Mouse (Mus musculus) small intestine, adult 2 months (tissue): ENCODE results near the gene Vsx1.

Experiments used
- CTCF ChIP-seq: fragments of 200-500 bp; IDR thresholded peaks from 2 replicates; pipeline ENCODE4 v1.5.1; 2012; ENCODE audit warnings: low read depth, mild to moderate bottlenecking, control low read depth, inconsistent platforms, low read length, moderate library complexity, mixed read lengths; ENCODE audit not compliant: insufficient replicate concordance, insufficient read length; ENCODE audit errors: extremely low read depth
- POLR2A ChIP-seq: fragments of 200-500 bp; IDR thresholded peaks from 2 replicates; pipeline ENCODE4 v1.6.1; 2012; ENCODE audit warnings: low read depth, mild to moderate bottlenecking, control low read depth, inconsistent platforms, low read length, moderate library complexity

DNA sequence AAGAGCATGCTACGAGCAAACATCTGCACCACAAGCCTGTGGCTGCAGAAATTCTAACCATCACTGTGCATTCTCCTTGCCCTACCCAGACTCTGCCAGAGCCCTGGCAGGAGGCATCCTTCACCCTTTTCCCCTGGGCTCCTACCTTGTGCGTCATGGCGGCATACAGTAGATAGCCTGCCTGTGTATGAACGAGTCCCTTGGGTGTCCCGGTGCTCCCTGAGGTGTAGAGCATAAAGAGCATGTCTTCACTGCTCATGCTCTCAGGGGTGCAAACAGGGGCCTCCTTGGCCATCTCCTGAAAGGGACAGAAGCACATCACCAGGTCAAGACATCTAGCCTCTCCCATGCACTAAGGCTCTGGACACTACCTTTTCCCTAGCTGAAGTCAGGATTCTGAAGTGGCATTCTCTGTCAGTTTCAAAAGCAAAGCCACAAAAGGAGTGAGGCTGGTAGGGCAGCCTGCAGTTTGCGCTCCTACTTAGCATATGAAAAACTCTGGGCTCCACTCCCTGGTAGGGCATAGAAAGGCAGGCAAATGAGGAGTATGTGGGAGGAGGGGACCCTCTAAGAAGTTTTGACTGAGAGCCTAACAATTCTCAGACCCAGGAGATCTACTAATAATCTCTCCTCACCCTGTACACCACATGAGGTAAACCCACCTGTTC lies 51.3 kb downstream of the Vsx1 start:
- TF ChIP-seq CTCF (no peak), POLR2A (no peak)
